7 mouse cellular contexts compared by ENCODE assay signal in genomic region chr12:83921535-83922381, GRCm38 (mm10). TPM values are rescaled to one million over a fixed set of nuclear protein-coding genes. Genes with fewer than 3 reads are reported as not detected.
A peak's percentile ranks its signal among the peaks of the same experiment; 100 is the strongest.
DNase-seq lines count a peak whose midpoint lies in the region; ATAC-seq and TF ChIP-seq lines count a peak whose summit lies in the region.

Gene Numb (minus strand): TSS chr12:83921934.

- peak; percentile 99 for ATAC-seq in intestine, postnatal 0 days
- peak; percentile 100 for ATAC-seq in midbrain, embryonic 12.5 days (ENCODE audit: low FRiP score, low read depth)

- peak within 1 kb of the TSS; percentile 98 for H3K9ac ChIP-seq in intestine, postnatal 0 days (ENCODE audit: low read depth, low read length)
- peak within 1 kb of the TSS; percentile 89 for H3K9ac ChIP-seq in midbrain, embryonic 12.5 days (replicated peaks)

- peak within 1 kb of the TSS; percentile 90 for H3K4me3 ChIP-seq in embryonic facial prominence, embryonic 10.5 days
- H3K4me3 ChIP-seq in intestine, postnatal 0 days (ENCODE audit: low read depth, low read length): peak within 1 kb of the TSS; percentile 97
- peak within 1 kb of the TSS; percentile 79 for H3K4me3 ChIP-seq in midbrain, embryonic 12.5 days
- peak within 1 kb of the TSS; percentile 83 for H3K4me3 ChIP-seq in small intestine, adult 2 months (ENCODE audit: low read depth, low read length)

- peak within 1 kb of the TSS; percentile 94 for H3K27ac ChIP-seq in embryonic facial prominence, embryonic 10.5 days (replicated peaks)
- H3K27ac ChIP-seq in intestine, postnatal 0 days (ENCODE audit: low read depth, low read length): peak within 1 kb of the TSS; percentile 98
- H3K27ac ChIP-seq in midbrain, embryonic 12.5 days (replicated peaks): peak within 1 kb of the TSS; percentile 89
- peak within 1 kb of the TSS; percentile 90 for H3K27ac ChIP-seq in small intestine, adult 2 months (ENCODE audit: insufficient read depth, low read depth, low read length)

- no peak for TF ChIP-seq CTCF in intestine, postnatal 0 days (IDR thresholded peaks at IDR 0.05; ENCODE audit: low read depth)
- no peak for TF ChIP-seq CTCF in small intestine, adult 2 months (IDR thresholded peaks at IDR 0.05; ENCODE audit: extremely low read depth, insufficient read length, insufficient replicate concordance, low read depth, low read length)

- DNase-seq in adrenal gland, postnatal 10 days: peak; percentile 97
- DNase-seq in embryonic facial prominence, embryonic 10.5 days (ENCODE audit: low spot score): peak; percentile 99
- peak; percentile 98 for DNase-seq in gonadal fat pad, adult 2 months (ENCODE audit: low read depth)
- DNase-seq in left cerebral cortex, postnatal 4 days: peak; percentile 98

- TF ChIP-seq POLR2A in small intestine, adult 2 months (IDR thresholded peaks at IDR 0.05; ENCODE audit: low read depth, low read length): peak; percentile 93

- H3K36me3 ChIP-seq in embryonic facial prominence, embryonic 10.5 days (replicated peaks): peaks cover 3% of the 10 kb centered on the region
- H3K36me3 ChIP-seq in intestine, postnatal 0 days (ENCODE audit: control insufficient read depth, insufficient read depth): no peaks in the 10 kb centered on the region
- peaks cover 5% of the 10 kb centered on the region; the same call in 1 of the 2 replicates for H3K36me3 ChIP-seq in midbrain, embryonic 12.5 days
- peaks cover 3% of the 10 kb centered on the region for H3K36me3 ChIP-seq in small intestine, adult 2 months (ENCODE audit: control insufficient read depth, insufficient read depth, low read length)

- peaks cover 38% of the 10 kb centered on the region for H3K4me1 ChIP-seq in embryonic facial prominence, embryonic 10.5 days
- peaks cover 13% of the 10 kb centered on the region; the same call in 1 of the 2 replicates for H3K4me1 ChIP-seq in intestine, postnatal 0 days (replicated peaks; ENCODE audit: control insufficient read depth, insufficient read depth, low read length)
- peaks cover 23% of the 10 kb centered on the region for H3K4me1 ChIP-seq in midbrain, embryonic 12.5 days
- H3K4me1 ChIP-seq in small intestine, adult 2 months (ENCODE audit: control insufficient read depth, insufficient read depth, insufficient read length, low read length): peaks cover 14% of the 10 kb centered on the region; the same call in 1 of the 2 replicates

- under 1% methylated on average over 63 of the region's 63 CpGs for WGBS in embryonic facial prominence, embryonic 10.5 days
- under 1% methylated on average over 57 of the region's 63 CpGs for WGBS in intestine, postnatal 0 days
- under 1% methylated on average over 62 of the region's 63 CpGs for WGBS in midbrain, embryonic 12.5 days
- under 1% methylated on average over 52 of the region's 63 CpGs for WGBS in small intestine, adult 2 months

- no peaks in the 10 kb centered on the region for H3K9me3 ChIP-seq in embryonic facial prominence, embryonic 10.5 days
- no peaks in the 10 kb centered on the region for H3K9me3 ChIP-seq in intestine, postnatal 0 days (ENCODE audit: control insufficient read depth)
- no peaks in the 10 kb centered on the region for H3K9me3 ChIP-seq in midbrain, embryonic 12.5 days

- peak within 1 kb of the TSS; percentile 93 for H3K4me2 ChIP-seq in intestine, postnatal 0 days (replicated peaks; ENCODE audit: low read depth)
- H3K4me2 ChIP-seq in midbrain, embryonic 12.5 days (replicated peaks): peak within 1 kb of the TSS; percentile 87

- no peaks in the 10 kb centered on the region for H3K27me3 ChIP-seq in embryonic facial prominence, embryonic 10.5 days (replicated peaks; ENCODE audit: low read depth, poor library complexity, severe bottlenecking)
- no peaks in the 10 kb centered on the region for H3K27me3 ChIP-seq in intestine, postnatal 0 days (replicated peaks; ENCODE audit: control insufficient read depth, insufficient read depth, low read length)
- H3K27me3 ChIP-seq in midbrain, embryonic 12.5 days: no peaks in the 10 kb centered on the region
- no peaks in the 10 kb centered on the region for H3K27me3 ChIP-seq in small intestine, adult 2 months (ENCODE audit: control insufficient read depth, insufficient read depth, low read length)

- intact Hi-C loops in left cerebral cortex, postnatal 4 days (cut with DNase I): no loop called here

RNA-seq across cellular contexts. Expression of gene Numb, which starts in this region (rescaled TPM):
- total RNA-seq in adrenal gland, postnatal 10 days (2021): 10 to 100 TPM; 44.4 to 51.7 TPM
- polyA plus RNA-seq in embryonic facial prominence, embryonic 10.5 days (2016; fragmentation: Nextera tagmentation; extraction: Ambion mirVana): 39.3 and 41.9 TPM in 2 replicates
- polyA plus RNA-seq in gonadal fat pad, adult 2 months (2012; rRNA removed): 47.3 and 57.3 TPM in 2 replicates
- polyA plus RNA-seq in intestine, postnatal 0 days (2015; fragmentation: Nextera tagmentation; extraction: Ambion mirVana): 28.9 and 34.4 TPM in 2 replicates
- 10 to 100 TPM; 16.5 to 17.8 TPM for total RNA-seq in left cerebral cortex, postnatal 4 days (2021)
- 31.9 and 33.0 TPM in 2 replicates for polyA plus RNA-seq in midbrain, embryonic 12.5 days (2016; fragmentation: Nextera tagmentation; extraction: Ambion mirVana)
- polyA plus RNA-seq in small intestine, adult 2 months (2012; rRNA removed): 57.1 and 141 TPM in 2 replicates

Comparison
In these comparisons a context has a peak if more than half of its experiments do, and no peak if none do; other contexts are left out.
1. Peak in every context shown above with its lines: DNase-seq, ATAC-seq, H3K4me3 ChIP-seq and H3K27ac ChIP-seq.